Mouse (Mus musculus) stomach, embryonic 15.5 days (tissue): Measurements from ENCODE around the gene Mtrr. TPM values are rescaled to one million over a fixed set of nuclear protein-coding genes. Genes with fewer than 3 reads are reported as not detected.

Source experiments
- ATAC-seq: fragments of 200-750 bp; cut with Nextera tagmentation; 2 replicates; pipeline ENCODE4 v1.8.0; 2017; ENCODE audit warnings: low read depth, moderate number of reproducible peaks, moderate TSS enrichment; ENCODE audit not compliant: insufficient read depth, low FRiP score
- H3K27ac ChIP-seq: fragments of 300-500 bp; sonication (generic); 2 replicates; pipeline ENCODE4 v1.5.1; 2015; ENCODE audit warnings: mild to moderate bottlenecking, inconsistent platforms
- H3K27me3 ChIP-seq: fragments of 300-500 bp; sonication (generic); replicated peaks from 2 replicates; pipeline ENCODE4 v1.6.1; 2015; ENCODE audit warnings: inconsistent platforms
- H3K36me3 ChIP-seq: fragments of 300-500 bp; sonication (generic); 2 replicates; pipeline ENCODE4 v1.6.1; 2015; ENCODE audit warnings: inconsistent platforms
- H3K4me1 ChIP-seq: fragments of 300-500 bp; sonication (generic); 2 replicates; pipeline ENCODE4 v1.6.1; 2015; ENCODE audit warnings: inconsistent platforms
- H3K4me2 ChIP-seq: fragments of 300-500 bp; sonication (generic); 2 replicates; pipeline ENCODE4 v1.6.1; 2015; ENCODE audit warnings: mild to moderate bottlenecking, inconsistent platforms
- H3K4me3 ChIP-seq: fragments of 300-500 bp; sonication (generic); replicated peaks from 2 replicates; pipeline ENCODE4 v1.5.1; 2015; ENCODE audit warnings: inconsistent platforms
- H3K9ac ChIP-seq: fragments of 300-500 bp; sonication (generic); 2 replicates; pipeline ENCODE4 v1.6.1; 2015; ENCODE audit warnings: inconsistent platforms
- H3K9me3 ChIP-seq: fragments of 300-500 bp; sonication (generic); 2 replicates; pipeline ENCODE4 v1.6.1; 2016; ENCODE audit warnings: inconsistent platforms
- WGBS: fragments of 180-500 bp; shearing (Covaris S2); methylation state at CpG from one replicate; pipeline ENCODE4 v1.1.7; 2015; 5-methylcytosine and 5-hydroxymethylcytosine counted together
- polyA plus RNA-seq: library from polyadenylated mRNA; unstranded; fragments of >200 nt; fragmentation: Nextera tagmentation; extraction: Ambion mirVana; gene quantifications from 2 replicates; pipeline ENCODE4 v1.2.1, GENCODE M21; 2015

Mtrr gene
- 17.2 and 20.5 TPM in 2 replicates for polyA plus RNA-seq

DNA sequence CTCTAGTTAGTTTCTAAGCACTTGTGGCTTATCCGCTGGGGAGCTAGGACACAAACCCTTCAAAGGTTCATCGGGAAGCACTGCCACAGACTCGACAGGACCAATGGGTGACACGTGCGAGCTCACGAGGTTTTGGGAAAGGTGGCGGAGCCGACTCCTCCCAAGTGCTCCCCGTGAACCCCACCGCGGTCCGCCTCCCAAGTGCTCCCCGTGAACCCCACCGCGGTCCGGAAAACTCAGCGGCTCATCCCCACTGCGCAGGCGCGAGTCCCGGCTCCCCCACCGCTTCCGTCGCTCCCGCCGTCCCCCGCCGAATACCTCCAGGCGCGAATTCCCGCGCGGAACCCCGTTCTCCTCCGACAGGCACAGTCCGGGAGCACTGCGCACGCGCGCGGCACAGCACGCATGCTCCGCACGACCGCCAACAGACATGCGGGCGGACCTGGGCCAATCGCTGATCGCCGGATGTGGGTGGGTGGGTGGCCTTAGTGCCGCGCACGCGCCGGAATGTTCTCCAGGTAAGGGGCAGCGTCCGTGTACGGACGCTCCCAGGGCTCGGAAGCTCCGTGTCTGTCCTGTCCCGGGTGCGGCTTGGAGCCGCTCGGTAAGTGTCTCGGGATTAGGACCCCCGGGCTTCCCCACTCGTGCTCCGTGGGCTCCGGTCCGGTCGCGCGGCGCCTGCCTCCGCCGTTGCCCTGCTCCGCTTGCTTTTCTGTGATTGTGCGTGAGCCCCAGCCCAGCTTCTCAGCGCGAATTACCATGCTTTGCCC, at the start of gene Mtrr, which contains the start of gene Fastkd3:
TSS of gene Mtrr (minus strand) at position 403 of the 770 bp plus-strand sequence.
TSS of gene Fastkd3 (plus strand) at position 488 of the 770 bp plus-strand sequence.
- Histone ChIP-seq H3K9me3 (no peaks in the 10 kb centered on the region), H3K4me1 (peaks cover 9% of the 10 kb centered on the region; the same call in 1 of the 2 replicates), H3K36me3 (peaks cover 22% of the 10 kb centered on the region), H3K4me2 (peak within 1 kb of the TSS; percentile 77), H3K27ac (peak within 1 kb of the TSS; percentile 85), H3K9ac (peak within 1 kb of the TSS; percentile 77; the same call in 1 of the 2 replicates), H3K4me3 (peak within 1 kb of the TSS; percentile 87), H3K27me3 (no peaks in the 10 kb centered on the region)
- WGBS = under 1% methylated on average over 81 of the region's 81 CpGs
- ATAC-seq = peak; percentile 99

DNA sequence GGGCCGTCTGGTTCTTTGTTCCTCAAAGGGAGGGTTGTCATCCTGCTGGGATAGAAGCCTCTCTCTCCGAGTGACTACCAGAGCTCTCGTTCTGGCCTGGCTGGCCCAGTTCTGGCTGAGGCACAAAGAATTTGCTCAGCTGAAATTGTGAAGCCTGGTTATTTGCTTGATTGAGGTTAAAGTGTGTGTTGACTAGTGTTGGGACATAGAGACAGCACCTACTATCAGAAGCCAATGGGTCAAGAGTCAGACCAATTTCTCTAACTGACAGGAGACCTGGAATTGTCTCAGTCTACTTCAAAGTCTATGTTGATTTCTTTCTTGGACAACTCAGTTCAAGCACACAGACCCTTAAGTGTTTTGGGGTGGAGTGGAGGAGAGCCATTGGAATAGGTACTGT, 45.1 kb upstream of the Mtrr start:
- no peaks in the 10 kb centered on the region for H3K4me1 ChIP-seq
- H3K36me3 ChIP-seq = no peaks in the 10 kb centered on the region

DNA sequence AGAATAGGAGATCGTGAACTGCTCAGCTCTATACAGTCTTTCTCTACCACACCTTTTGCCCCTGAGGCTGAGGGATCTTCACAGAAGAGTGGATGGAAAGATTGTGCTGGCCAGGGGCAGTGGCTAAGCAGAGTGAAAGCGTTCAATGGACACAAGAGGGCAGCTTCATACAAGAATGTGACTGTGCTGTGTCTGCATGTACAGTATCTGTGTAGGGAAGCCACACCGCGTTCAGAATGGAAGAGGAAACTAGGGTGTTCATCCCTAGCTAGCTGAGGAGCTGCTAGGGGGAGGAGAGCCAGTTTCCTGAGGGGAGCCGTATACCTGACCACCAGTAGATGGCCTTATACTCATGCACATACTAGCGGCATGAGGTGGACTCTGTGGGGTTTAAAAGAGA, 40.8 kb upstream of the Mtrr start:
- no peaks in the 10 kb centered on the region for H3K27me3 ChIP-seq
- ATAC-seq = peak; percentile 56; the same call in 1 of the 2 replicates
- H3K27ac ChIP-seq = no peak overlapping the region
- no peaks in the 10 kb centered on the region for H3K4me1 ChIP-seq
- H3K36me3 ChIP-seq = no peaks in the 10 kb centered on the region
- H3K4me3 ChIP-seq = no peak overlapping the region
- WGBS = 57% methylated on average over 6 of the region's 6 CpGs
- no peak overlapping the region for H3K4me2 ChIP-seq
- no peak overlapping the region for H3K9ac ChIP-seq
- H3K9me3 ChIP-seq = no peaks in the 10 kb centered on the region

More for the DNA sequence above, 45.1 kb upstream of the Mtrr start:
- Histone ChIP-seq H3K4me3 (no peak overlapping the region), H3K9ac (no peak overlapping the region), H3K27ac (no peak overlapping the region), H3K27me3 (no peaks in the 10 kb centered on the region), H3K9me3 (no peaks in the 10 kb centered on the region), H3K4me2 (no peak overlapping the region)
- WGBS = 77% methylated on average over 3 of the region's 3 CpGs
- no peak for ATAC-seq

DNA sequence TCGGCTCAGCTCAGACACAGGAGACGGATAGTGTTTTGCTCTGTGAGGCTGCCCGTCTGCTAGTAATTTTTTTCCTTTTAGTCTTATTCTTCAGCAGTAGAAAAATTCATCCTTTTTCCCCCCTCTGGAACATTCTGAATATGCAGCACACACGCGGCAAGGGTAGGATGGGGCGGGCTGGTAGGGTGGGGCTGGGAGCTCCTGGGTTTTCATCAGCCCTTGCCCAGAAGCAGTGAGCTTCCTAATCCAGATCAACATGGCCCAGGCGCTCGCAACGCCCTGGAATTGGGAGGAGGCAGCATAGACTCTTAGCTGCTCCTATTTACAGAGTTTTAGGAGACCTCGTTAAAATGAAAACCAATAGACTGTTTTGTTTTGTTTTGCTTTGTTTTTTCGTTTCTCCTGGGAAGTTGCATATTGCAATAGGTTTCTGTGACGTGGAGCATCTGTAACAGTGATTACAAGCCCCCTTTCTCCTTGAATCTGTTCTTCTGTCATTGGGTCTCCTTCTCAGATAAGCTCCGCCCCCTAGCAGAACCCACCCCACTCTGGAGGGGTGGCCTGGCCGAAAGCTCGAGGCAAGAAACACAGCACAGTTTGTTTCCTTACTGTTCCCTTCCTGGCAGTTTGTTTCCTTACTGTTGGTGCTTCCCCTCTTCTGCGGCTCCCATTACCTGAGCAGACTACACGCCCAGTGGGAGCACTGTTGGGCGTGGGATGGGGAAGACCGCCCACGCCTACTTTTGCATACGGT, 25.9 kb upstream of the Mtrr start:
- H3K9ac ChIP-seq = no peak overlapping the region
- H3K4me1 ChIP-seq = 0 out of 2 replicates have a peak, but pooled peaks cover 6% of the 10 kb centered on the region
- H3K27me3 ChIP-seq = no peaks in the 10 kb centered on the region
- WGBS = 39% methylated on average over 21 of the region's 21 CpGs
- H3K9me3 ChIP-seq = no peaks in the 10 kb centered on the region
- H3K4me3 ChIP-seq = peak overlapping the region; percentile 22
- H3K4me2 ChIP-seq = peak overlapping the region; percentile 48
- 0 out of 2 replicates have a peak, but pooled peaks have one; percentile 16 for ATAC-seq
- H3K27ac ChIP-seq = no peak overlapping the region
- no peaks in the 10 kb centered on the region for H3K36me3 ChIP-seq

DNA sequence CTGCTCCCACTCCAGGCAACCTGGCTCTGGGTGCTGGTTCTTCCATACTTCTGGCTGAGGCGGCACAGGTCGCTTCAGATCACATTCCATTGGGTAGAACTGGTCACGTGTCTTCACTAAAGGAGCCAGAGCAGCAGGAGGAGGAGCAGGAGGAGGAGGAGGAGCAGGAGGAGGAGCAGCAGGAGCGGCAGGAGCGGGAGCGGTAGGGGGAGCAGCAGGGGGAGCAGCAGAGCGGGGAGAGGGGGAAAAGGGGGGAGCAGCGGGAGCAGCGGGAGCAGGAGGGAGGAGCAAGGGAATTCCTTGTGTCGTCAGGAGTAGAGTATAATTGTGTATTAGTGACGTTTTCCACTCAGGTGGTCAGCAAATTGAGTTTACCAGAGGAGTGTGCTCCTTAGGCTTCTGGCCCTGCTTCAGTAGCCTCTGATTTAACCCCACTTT, 23.8 kb upstream of the Mtrr start:
- H3K27ac ChIP-seq = no peak overlapping the region
- 4% methylated on average over 8 of the region's 11 CpGs for WGBS
- peak overlapping the region; percentile 46 for H3K4me2 ChIP-seq
- no peaks in the 10 kb centered on the region for H3K27me3 ChIP-seq
- no peaks in the 10 kb centered on the region for H3K9me3 ChIP-seq
- H3K4me1 ChIP-seq = peaks cover 6% of the 10 kb centered on the region; the same call in 1 of the 2 replicates
- H3K36me3 ChIP-seq = no peaks in the 10 kb centered on the region
- no peak overlapping the region for H3K9ac ChIP-seq
- peak overlapping the region; percentile 27 for H3K4me3 ChIP-seq
- ATAC-seq = peak; percentile 62

DNA sequence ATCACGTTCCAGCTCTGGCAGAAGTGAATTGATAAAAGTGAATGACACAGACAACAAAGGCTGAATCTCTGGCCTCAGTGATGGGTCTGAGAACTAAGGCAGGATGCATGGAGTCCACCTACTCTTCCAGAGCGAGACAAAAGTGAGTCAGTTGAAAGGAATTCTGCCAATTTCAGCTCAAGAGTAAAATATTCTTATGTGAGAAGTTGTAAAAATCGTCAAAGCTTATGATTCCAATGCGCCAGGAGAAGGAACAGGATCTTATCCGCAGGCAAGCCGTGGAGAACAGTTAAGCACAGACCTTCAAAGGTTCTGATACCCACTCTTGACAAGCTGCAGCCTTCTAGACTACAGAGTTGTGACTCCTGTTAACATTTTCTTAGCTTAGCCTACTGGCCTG, 21.1 kb upstream of the Mtrr start:
- Histone ChIP-seq H3K4me2 (no peak overlapping the region), H3K36me3 (no peaks in the 10 kb centered on the region), H3K27ac (no peak overlapping the region), H3K9me3 (no peaks in the 10 kb centered on the region), H3K4me1 (peaks cover 3% of the 10 kb centered on the region; the same call in 1 of the 2 replicates), H3K27me3 (no peaks in the 10 kb centered on the region), H3K9ac (no peak overlapping the region), H3K4me3 (no peak overlapping the region)
- ATAC-seq = no peak
- 76% methylated on average over 6 of the region's 6 CpGs for WGBS

DNA sequence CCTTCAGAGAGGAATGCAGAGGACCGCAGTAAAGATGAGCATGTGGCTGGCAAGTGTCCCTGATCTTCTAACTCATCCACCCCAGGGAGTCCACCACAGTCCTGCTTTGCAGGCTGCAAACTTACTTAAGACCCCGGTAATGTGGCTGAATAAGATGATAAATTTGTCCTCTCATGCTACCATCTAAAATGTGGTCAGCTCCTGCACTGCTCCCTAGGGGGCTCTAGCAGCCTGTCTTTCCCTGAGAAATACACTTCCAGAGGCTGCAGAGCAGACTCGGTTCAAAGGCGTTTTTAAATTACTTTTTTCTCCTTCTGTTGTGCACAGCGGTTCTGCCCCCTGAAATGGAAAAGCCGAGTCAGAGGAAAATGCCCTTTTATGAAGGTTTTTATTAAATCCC, 19.2 kb upstream of the Mtrr start:
- Histone ChIP-seq H3K4me3 (no peak overlapping the region), H3K36me3 (no peaks in the 10 kb centered on the region), H3K9me3 (no peaks in the 10 kb centered on the region), H3K4me1 (peaks cover 2% of the 10 kb centered on the region; the same call in 1 of the 2 replicates), H3K27ac (no peak overlapping the region), H3K4me2 (no peak overlapping the region), H3K9ac (no peak overlapping the region), H3K27me3 (no peaks in the 10 kb centered on the region)
- WGBS = 17% methylated on average over 6 of the region's 6 CpGs
- ATAC-seq = no peak

DNA sequence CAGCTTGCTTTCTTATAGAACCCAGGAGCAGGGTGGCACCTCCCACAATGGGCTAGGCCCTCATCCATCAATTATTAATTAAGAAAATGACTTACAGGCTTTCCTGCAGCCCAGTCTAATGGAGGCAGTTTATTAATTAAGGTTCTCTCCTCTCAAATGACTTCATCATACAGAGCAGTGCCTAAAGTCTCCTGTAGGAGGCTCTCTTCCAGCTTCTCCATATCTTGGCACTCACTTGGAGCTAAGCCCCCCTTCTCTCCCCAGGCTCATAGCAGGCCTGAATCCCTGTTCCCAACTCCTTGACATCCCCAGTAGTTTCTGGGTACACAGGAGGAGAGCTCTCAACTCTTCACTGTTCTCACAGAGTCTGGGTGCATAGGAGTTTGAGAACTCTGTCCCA, 17.0 kb upstream of the Mtrr start:
- peaks cover 2% of the 10 kb centered on the region; the same call in 1 of the 2 replicates for H3K4me1 ChIP-seq
- H3K27me3 ChIP-seq = no peaks in the 10 kb centered on the region
- no peak overlapping the region for H3K4me2 ChIP-seq
- H3K9ac ChIP-seq = no peak overlapping the region
- ATAC-seq = no peak
- H3K9me3 ChIP-seq = no peaks in the 10 kb centered on the region
- H3K4me3 ChIP-seq = no peak overlapping the region
- H3K27ac ChIP-seq = no peak overlapping the region
- no peaks in the 10 kb centered on the region for H3K36me3 ChIP-seq

DNA sequence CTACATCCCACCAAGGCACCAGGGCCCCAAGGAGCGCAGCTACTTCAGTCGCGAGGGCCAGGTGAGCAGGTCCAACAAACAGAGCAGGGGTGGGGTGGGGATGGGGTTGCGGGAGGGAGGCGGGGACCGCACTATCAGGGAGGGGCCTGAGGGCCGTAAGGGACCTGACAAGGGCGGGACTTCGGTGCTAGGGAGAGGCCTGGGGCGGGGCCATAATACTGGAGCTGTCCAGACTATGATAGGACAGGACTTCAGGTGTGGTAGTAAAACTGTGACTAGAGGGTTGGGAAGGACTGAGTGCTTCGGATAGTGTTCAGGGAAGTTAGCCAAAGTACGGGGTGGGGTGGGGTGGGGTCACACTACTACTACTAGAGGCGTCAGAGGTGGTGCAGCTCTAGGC, 15.7 kb upstream of the Mtrr start:
- Histone ChIP-seq H3K4me3 (0 out of 2 replicates have a peak overlapping the region, but pooled peaks have one; percentile 11), H3K4me2 (peak overlapping the region; percentile 41), H3K9me3 (no peaks in the 10 kb centered on the region), H3K27ac (no peak overlapping the region), H3K4me1 (peaks cover 2% of the 10 kb centered on the region; the same call in 1 of the 2 replicates), H3K9ac (no peak overlapping the region), H3K36me3 (peaks cover 6% of the 10 kb centered on the region), H3K27me3 (no peaks in the 10 kb centered on the region)
- peak; percentile 86 for ATAC-seq
- 8% methylated on average over 13 of the region's 13 CpGs for WGBS

DNA sequence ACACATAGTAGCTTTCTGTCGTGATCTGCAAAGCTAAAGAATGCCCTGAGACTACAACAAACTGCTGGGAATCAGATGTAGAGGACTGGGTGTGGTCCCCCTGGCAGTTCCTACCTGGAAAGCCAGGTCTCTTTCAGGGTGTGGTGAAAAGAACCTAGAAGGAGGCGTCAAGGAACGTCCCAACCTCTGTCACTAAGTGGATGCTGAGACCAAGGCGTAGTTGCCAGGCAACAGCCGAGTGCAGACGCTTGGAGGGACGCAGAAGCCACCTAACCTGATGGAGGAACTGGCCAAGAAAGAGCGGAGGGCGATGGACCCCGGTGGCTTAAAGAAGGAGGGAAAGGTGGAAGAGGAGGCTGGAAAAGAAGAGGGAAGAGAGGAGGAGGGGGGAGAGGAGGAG, 15.2 kb upstream of the Mtrr start, which contains the start of gene 1700001L19Rik:
TSS of gene 1700001L19Rik (plus strand) at position 223 of the 400 bp plus-strand sequence.
- Histone ChIP-seq H3K36me3 (peaks cover 11% of the 10 kb centered on the region), H3K9ac (no peak within 1 kb of the TSS), H3K27ac (no peak within 1 kb of the TSS), H3K4me2 (peak within 1 kb of the TSS; percentile 41), H3K9me3 (no peaks in the 10 kb centered on the region), H3K4me1 (peaks cover 2% of the 10 kb centered on the region; the same call in 1 of the 2 replicates), H3K4me3 (0 out of 2 replicates have a peak within 1 kb of the TSS, but pooled peaks have one; percentile 11), H3K27me3 (no peaks in the 10 kb centered on the region)
- WGBS = 14% methylated on average over 10 of the region's 10 CpGs
- no peak for ATAC-seq

DNA sequence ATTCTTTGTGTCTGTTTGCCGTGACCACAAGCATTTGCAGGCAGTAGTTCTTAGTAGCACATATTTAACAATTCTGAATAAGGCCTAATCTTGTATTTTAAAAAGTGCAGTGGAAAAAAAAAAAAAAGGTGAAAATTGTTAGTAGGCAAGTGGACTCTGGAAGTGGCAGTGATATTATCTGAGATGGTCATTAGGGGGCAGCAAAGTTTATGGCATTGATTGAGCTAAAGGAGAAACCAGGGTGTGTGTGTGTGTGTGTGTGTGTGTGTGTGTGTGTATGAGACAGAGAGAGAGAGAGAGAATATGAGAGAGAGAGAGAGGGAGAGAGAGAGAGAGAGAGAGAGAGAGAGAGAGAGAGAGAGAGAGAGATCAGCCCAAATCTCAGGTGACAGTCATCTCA, 11.8 kb upstream of the Mtrr start:
- WGBS = 74% methylated on average over 1 of the region's 1 CpGs
- 0 out of 2 replicates have a peak, but pooled peaks cover 2% of the 10 kb centered on the region for H3K4me1 ChIP-seq
- H3K4me3 ChIP-seq = no peak overlapping the region
- H3K9me3 ChIP-seq = no peaks in the 10 kb centered on the region
- H3K9ac ChIP-seq = no peak overlapping the region
- no peak overlapping the region for H3K27ac ChIP-seq
- no peak overlapping the region for H3K4me2 ChIP-seq
- no peak for ATAC-seq
- peaks cover 34% of the 10 kb centered on the region for H3K36me3 ChIP-seq
- H3K27me3 ChIP-seq = no peaks in the 10 kb centered on the region
